Mouse (Mus musculus): Measurements from ENCODE around the gene Actn1. TPM values are rescaled to one million over a fixed set of nuclear protein-coding genes. Genes with fewer than 3 reads are reported as not detected.

Gene Actn1
- polyA plus RNA-seq, 1 experiment from 2014 or later, result 7.3 TPM

- Histone ChIP-seq H3K27me3 (no peaks in the 10 kb centered on the region), H3K27ac (peak overlapping the region; percentile 31), H3K4me3 (replicated peaks) (no peak overlapping the region), H3K9me3 (replicated peaks) (no peaks in the 10 kb centered on the region), H3K9ac (no peak overlapping the region), H3K4me1 (replicated peaks) (peaks cover 9% of the 10 kb centered on the region), H3K4me2 (no peak overlapping the region), H3K36me3 (no peaks in the 10 kb centered on the region)
- WGBS (ENCODE audit: insufficient replicate concordance), result 41% methylated on average over 21 of the region's 21 CpGs
- 0 out of 2 replicates have a peak, but pooled peaks have one; percentile 30 for ATAC-seq (ENCODE audit: low read depth)
- peak; percentile 66 for DNase-seq
Measured at GRCm38 (mm10) chr12:80146227-80147223, 113.6 kb downstream of the Actn1 start.

DNA sequence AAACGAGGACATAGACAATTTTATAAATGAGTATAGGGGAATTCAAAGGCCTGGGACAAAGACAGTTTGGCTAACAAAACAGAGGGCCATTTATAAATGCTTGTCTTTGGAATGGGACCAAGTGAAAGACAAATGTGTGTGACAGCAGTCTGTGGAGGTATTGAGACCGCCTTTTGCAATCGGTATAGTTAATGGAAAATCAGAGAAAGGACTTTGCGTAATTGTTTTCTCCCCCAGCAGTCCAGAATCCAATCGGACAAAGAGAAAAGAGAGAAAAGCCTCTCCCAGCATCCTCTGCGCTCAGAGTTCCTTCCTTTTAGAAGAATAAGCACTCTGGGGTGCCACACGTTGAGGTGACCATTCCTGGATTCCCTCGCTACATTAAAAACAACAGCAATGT, 114.8 kb downstream of the Actn1 start:
- Histone ChIP-seq H3K27ac (peak overlapping the region; percentile 31), H3K4me2 (no peak overlapping the region), H3K27me3 (no peaks in the 10 kb centered on the region), H3K9ac (no peak overlapping the region), H3K9me3 (replicated peaks) (no peaks in the 10 kb centered on the region), H3K4me3 (replicated peaks) (no peak overlapping the region), H3K36me3 (no peaks in the 10 kb centered on the region), H3K4me1 (replicated peaks) (peaks cover 20% of the 10 kb centered on the region)
- ATAC-seq (ENCODE audit: low read depth), result no peak
- DNase-seq, result no peak
- WGBS (ENCODE audit: insufficient replicate concordance), result 62% methylated on average over 8 of the region's 8 CpGs

- DNase-seq (no peak), ATAC-seq (ENCODE audit: low read depth) (no peak)
- no peak overlapping the region for H3K9ac ChIP-seq
- no peak overlapping the region for H3K4me2 ChIP-seq
- H3K4me1 ChIP-seq (replicated peaks), result peaks cover 25% of the 10 kb centered on the region
- H3K36me3 ChIP-seq, result no peaks in the 10 kb centered on the region
- H3K27ac ChIP-seq, result no peak overlapping the region
- 64% methylated on average over 3 of the region's 3 CpGs for WGBS (ENCODE audit: insufficient replicate concordance)
- H3K4me3 ChIP-seq (replicated peaks), result no peak overlapping the region
- no peaks in the 10 kb centered on the region for H3K27me3 ChIP-seq
- H3K9me3 ChIP-seq (replicated peaks), result no peaks in the 10 kb centered on the region
Measured at GRCm38 (mm10) chr12:80144846-80145245, 115.3 kb downstream of the Actn1 start.

GRCm38 (mm10) chr12:80141470-80141869, 118.7 kb downstream of the Actn1 start:
- 21% methylated on average over 7 of the region's 7 CpGs for WGBS (ENCODE audit: insufficient replicate concordance)
- Histone ChIP-seq H3K27ac (no peak overlapping the region), H3K4me1 (replicated peaks) (peaks cover 27% of the 10 kb centered on the region), H3K9ac (no peak overlapping the region), H3K4me2 (no peak overlapping the region), H3K27me3 (no peaks in the 10 kb centered on the region), H3K36me3 (no peaks in the 10 kb centered on the region), H3K4me3 (replicated peaks) (no peak overlapping the region), H3K9me3 (replicated peaks) (no peaks in the 10 kb centered on the region)
- DNase-seq (peak; percentile 35), ATAC-seq (ENCODE audit: low read depth) (no peak)

- Histone ChIP-seq H3K4me3 (replicated peaks) (no peak overlapping the region), H3K9me3 (replicated peaks) (no peaks in the 10 kb centered on the region), H3K9ac (no peak overlapping the region), H3K27ac (no peak overlapping the region), H3K27me3 (no peaks in the 10 kb centered on the region), H3K4me1 (replicated peaks) (peaks cover 27% of the 10 kb centered on the region), H3K4me2 (no peak overlapping the region), H3K36me3 (no peaks in the 10 kb centered on the region)
- no peak for ATAC-seq (ENCODE audit: low read depth)
- no peak for DNase-seq
- 36% methylated on average over 8 of the region's 8 CpGs for WGBS (ENCODE audit: insufficient replicate concordance)
Measured at GRCm38 (mm10) chr12:80141011-80141410, 119.2 kb downstream of the Actn1 start.

DNA sequence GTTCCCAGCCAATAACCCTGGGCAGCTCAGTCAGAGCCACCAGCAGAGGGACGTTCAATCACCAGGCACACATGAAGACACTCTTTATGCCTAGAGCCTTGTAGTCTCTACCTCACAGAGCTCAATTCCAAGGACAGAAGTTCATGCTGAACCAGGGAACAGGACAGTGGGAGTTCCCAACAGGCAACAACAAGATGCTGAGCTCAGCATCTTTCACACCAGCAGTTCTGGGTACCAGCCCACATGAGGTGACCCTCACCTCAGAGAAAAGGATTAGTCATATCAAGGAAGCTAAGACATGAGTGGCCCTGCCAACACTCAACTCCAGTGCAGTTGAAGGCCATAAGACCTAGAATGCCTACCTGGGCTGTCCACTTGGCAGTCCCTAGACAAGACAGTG, 122.4 kb downstream of the Actn1 start:
- H3K4me1 ChIP-seq (replicated peaks), result peaks cover 24% of the 10 kb centered on the region
- H3K27me3 ChIP-seq, result no peaks in the 10 kb centered on the region
- ATAC-seq (ENCODE audit: low read depth) (no peak), DNase-seq (no peak)
- no peak overlapping the region for H3K4me3 ChIP-seq (replicated peaks)
- no peaks in the 10 kb centered on the region for H3K36me3 ChIP-seq
- no peak overlapping the region for H3K9ac ChIP-seq
- no peak overlapping the region for H3K4me2 ChIP-seq
- WGBS (ENCODE audit: insufficient replicate concordance), result 48% methylated on average over 1 of the region's 1 CpGs
- no peak overlapping the region for H3K27ac ChIP-seq
- H3K9me3 ChIP-seq (replicated peaks), result no peaks in the 10 kb centered on the region

DNA sequence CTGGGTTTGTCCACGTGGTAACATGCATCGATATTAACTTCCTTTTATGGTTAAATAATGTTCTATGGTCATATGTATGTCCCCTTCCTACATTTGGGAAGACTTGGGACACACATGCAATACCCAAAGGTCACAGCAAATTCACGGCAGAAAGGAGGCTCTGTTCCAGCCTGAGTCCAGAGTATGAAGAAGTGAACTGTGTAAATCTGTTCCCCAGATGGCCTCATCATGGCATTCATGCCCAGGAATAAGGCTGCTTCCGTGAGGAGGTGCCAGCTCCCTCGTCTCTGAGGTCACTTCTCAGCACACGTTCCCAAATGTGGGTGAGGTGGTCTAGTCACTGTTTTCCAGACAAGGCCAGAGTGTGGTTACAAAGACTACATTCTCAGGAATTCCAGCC, 122.9 kb downstream of the Actn1 start:
- Histone ChIP-seq H3K4me1 (replicated peaks) (peaks cover 25% of the 10 kb centered on the region), H3K27me3 (no peaks in the 10 kb centered on the region), H3K9ac (no peak overlapping the region), H3K36me3 (no peaks in the 10 kb centered on the region), H3K27ac (no peak overlapping the region), H3K4me2 (no peak overlapping the region), H3K4me3 (replicated peaks) (no peak overlapping the region), H3K9me3 (replicated peaks) (no peaks in the 10 kb centered on the region)
- WGBS (ENCODE audit: insufficient replicate concordance), result 59% methylated on average over 6 of the region's 6 CpGs
- DNase-seq (no peak), ATAC-seq (ENCODE audit: low read depth) (no peak)

- H3K27ac ChIP-seq, result no peak overlapping the region
- no peak overlapping the region for H3K4me3 ChIP-seq (replicated peaks)
- no peaks in the 10 kb centered on the region for H3K36me3 ChIP-seq
- no peaks in the 10 kb centered on the region for H3K9me3 ChIP-seq (replicated peaks)
- WGBS (ENCODE audit: insufficient replicate concordance), result 70% methylated on average over 12 of the region's 12 CpGs
- DNase-seq (no peak), ATAC-seq (ENCODE audit: low read depth) (no peak)
- H3K9ac ChIP-seq, result no peak overlapping the region
- H3K4me2 ChIP-seq, result no peak overlapping the region
- no peaks in the 10 kb centered on the region for H3K27me3 ChIP-seq
- H3K4me1 ChIP-seq (replicated peaks), result peaks cover 33% of the 10 kb centered on the region
Measured at GRCm38 (mm10) chr12:80136264-80136930, 123.8 kb downstream of the Actn1 start.

DNA sequence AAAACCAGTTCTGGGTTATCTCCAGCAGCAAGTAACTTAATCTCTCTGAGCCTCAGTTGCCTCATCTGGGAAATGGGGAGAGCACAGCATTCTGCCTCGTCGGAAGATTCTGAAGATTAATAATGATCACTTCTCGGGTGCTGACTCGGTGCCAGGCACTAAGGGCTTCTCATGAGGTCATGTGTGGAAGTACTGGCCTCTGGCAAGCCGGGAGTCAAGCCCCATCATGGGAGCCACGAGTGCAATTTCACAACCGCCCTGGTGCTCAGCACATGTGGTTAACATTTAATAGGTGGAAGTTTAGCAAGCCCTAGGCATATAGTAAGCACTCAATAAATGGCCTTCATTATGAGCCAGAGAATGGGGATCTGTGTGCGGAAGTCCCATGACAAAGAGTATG, 125.0 kb downstream of the Actn1 start:
- H3K4me3 ChIP-seq (replicated peaks), result no peak overlapping the region
- 67% methylated on average over 8 of the region's 8 CpGs for WGBS (ENCODE audit: insufficient replicate concordance)
- ATAC-seq (ENCODE audit: low read depth), result no peak
- no peak overlapping the region for H3K27ac ChIP-seq
- H3K4me2 ChIP-seq, result no peak overlapping the region
- no peaks in the 10 kb centered on the region for H3K9me3 ChIP-seq (replicated peaks)
- H3K9ac ChIP-seq, result no peak overlapping the region
- no peak for DNase-seq
- H3K27me3 ChIP-seq, result no peaks in the 10 kb centered on the region
- H3K36me3 ChIP-seq, result no peaks in the 10 kb centered on the region
- H3K4me1 ChIP-seq (replicated peaks), result peaks cover 32% of the 10 kb centered on the region

DNA sequence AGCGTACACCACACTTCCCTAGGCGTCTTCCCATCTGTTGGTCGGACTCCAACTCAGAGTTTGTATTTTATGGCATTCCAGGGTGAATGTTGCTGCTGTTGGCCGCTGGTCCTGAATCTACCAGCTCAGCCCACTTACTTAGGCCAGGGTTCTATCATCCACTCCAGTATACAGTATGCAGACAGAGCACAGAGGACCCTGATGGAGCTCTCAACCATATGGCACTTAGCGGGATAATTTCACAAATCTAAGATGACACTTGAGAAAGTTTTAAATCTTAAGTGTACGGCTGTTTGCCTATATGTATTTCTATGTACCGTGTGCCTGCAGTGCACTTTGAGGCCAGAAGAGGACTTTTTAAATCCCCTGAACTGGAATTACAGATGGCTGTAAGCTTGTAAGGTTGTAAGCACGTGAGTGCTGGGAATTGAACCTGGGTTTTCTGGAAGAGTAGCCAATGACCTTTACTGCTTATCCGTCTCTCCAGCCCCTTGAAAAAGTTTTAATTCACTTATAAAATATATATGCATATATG, 127.1 kb downstream of the Actn1 start:
- ATAC-seq (ENCODE audit: low read depth), result peak; percentile 13

GRCm38 (mm10) chr12:80132250-80133003, 127.7 kb downstream of the Actn1 start:
- H3K27me3 ChIP-seq, result no peaks in the 10 kb centered on the region
- peak overlapping the region; percentile 88 for H3K9ac ChIP-seq
- ATAC-seq (ENCODE audit: low read depth), result peak; percentile 87
- H3K36me3 ChIP-seq, result no peaks in the 10 kb centered on the region
- peak overlapping the region; percentile 83 for H3K4me2 ChIP-seq
- 1% methylated on average over 60 of the region's 66 CpGs for WGBS (ENCODE audit: insufficient replicate concordance)
- peak overlapping the region; percentile 89 for H3K27ac ChIP-seq
- no peaks in the 10 kb centered on the region for H3K9me3 ChIP-seq (replicated peaks)
- H3K4me1 ChIP-seq (replicated peaks), result peaks cover 38% of the 10 kb centered on the region
- DNase-seq, result peak; percentile 75
- H3K4me3 ChIP-seq (replicated peaks), result peak overlapping the region; percentile 75

More for the DNA sequence above, 127.1 kb downstream of the Actn1 start:
- Histone ChIP-seq H3K9me3 (replicated peaks) (no peaks in the 10 kb centered on the region), H3K9ac (no peak overlapping the region), H3K36me3 (no peaks in the 10 kb centered on the region), H3K4me1 (replicated peaks) (peaks cover 34% of the 10 kb centered on the region), H3K27ac (no peak overlapping the region), H3K4me3 (replicated peaks) (peak overlapping the region; percentile 75), H3K27me3 (no peaks in the 10 kb centered on the region), H3K4me2 (peak overlapping the region; percentile 83)
- WGBS (ENCODE audit: insufficient replicate concordance), result 42% methylated on average over 9 of the region's 9 CpGs
- DNase-seq, result no peak

All from liver, embryonic 13.5 days (tissue).